Mouse (Mus musculus) liver, embryonic 14.5 days (tissue): ENCODE data around the gene Pnmal1. TPM values are rescaled to one million over a fixed set of nuclear protein-coding genes. Genes with fewer than 3 reads are reported as not detected.

Source experiments
- ATAC-seq: fragments of 200-750 bp; cut with Nextera tagmentation; 2 replicates; pipeline ENCODE4 v1.8.0; 2017; ENCODE audit warnings: moderate number of reproducible peaks, mild to moderate bottlenecking, moderate library complexity; ENCODE audit not compliant: insufficient read depth
- DNase-seq, 3 experiments: peaks; one replicate each; pipeline ENCODE4 v3.0.0-alpha.2; 2012 to 2013; ENCODE audit warnings: low read depth in 3 of 3, low spot score in 3 of 3
- H3K27ac ChIP-seq: fragments of 300-500 bp; sonication (generic); 2 replicates; pipeline ENCODE4 v1.5.1; 2014; ENCODE audit warnings: moderate library complexity, mild to moderate bottlenecking, control low read depth, inconsistent platforms
- H3K27me3 ChIP-seq: fragments of 300-500 bp; sonication (generic); 2 replicates; pipeline ENCODE4 v1.6.1; 2014; ENCODE audit warnings: mild to moderate bottlenecking, low read length, moderate library complexity; ENCODE audit not compliant: control insufficient read depth, insufficient read depth
- H3K36me3 ChIP-seq: fragments of 300-500 bp; sonication (generic); replicated peaks from 2 replicates; pipeline ENCODE4 v1.6.1; 2014; ENCODE audit warnings: low read depth; ENCODE audit not compliant: control insufficient read depth, insufficient read depth
- H3K4me1 ChIP-seq, 2 experiments: fragments of 200-500 bp in 1 of 2; fragments of 300-500 bp in 1 of 2; sonication (generic) in 1 of 2; replicated peaks; 2 replicates each; pipeline ENCODE4 v1.6.1; 2012 to 2014; ENCODE audit warnings: antibody characterized with exemption in 1 of 2, inconsistent platforms in 1 of 2, low read length in 1 of 2; ENCODE audit not compliant: control insufficient read depth in 2 of 2, insufficient read depth in 2 of 2
- H3K4me2 ChIP-seq: fragments of 300-500 bp; sonication (generic); 2 replicates; pipeline ENCODE4 v1.6.1; 2014; ENCODE audit warnings: low read depth, mild to moderate bottlenecking, control low read depth, moderate library complexity
- H3K4me3 ChIP-seq, 2 experiments: fragments of 200-500 bp in 1 of 2; fragments of 300-500 bp in 1 of 2; sonication (generic) in 1 of 2; 2 replicates each; pipeline ENCODE4 v1.5.1; 2012 to 2014; ENCODE audit warnings: low read depth in 2 of 2, low read length in 2 of 2, mild to moderate bottlenecking in 2 of 2, control low read depth in 1 of 2, inconsistent platforms in 1 of 2, moderate library complexity in 1 of 2; ENCODE audit not compliant: insufficient read depth in 1 of 2
- H3K9ac ChIP-seq: fragments of 300-500 bp; sonication (generic); replicated peaks from 2 replicates; pipeline ENCODE4 v1.6.1; 2014; ENCODE audit warnings: mild to moderate bottlenecking, control low read depth, moderate library complexity
- H3K9me3 ChIP-seq: fragments of 300-500 bp; sonication (generic); 2 replicates; pipeline ENCODE4 v1.6.1; 2016; ENCODE audit warnings: low read length, mixed read lengths; ENCODE audit not compliant: control insufficient read depth
- CTCF ChIP-seq: IDR thresholded peaks from 2 replicates; pipeline ENCODE4 v1.5.1; 2016; ENCODE audit warnings: antibody characterized with exemption, low read depth, control low read depth
- EP300 ChIP-seq: IDR thresholded peaks from 2 replicates; pipeline ENCODE4 v1.6.1; 2016; ENCODE audit warnings: antibody characterized with exemption, low read depth
- WGBS: fragments of 180-500 bp; shearing (Covaris S2); extraction: QIAGEN DNeasy Blood & Tissue Kit; methylation state at CpG from one replicate; pipeline ENCODE4 v1.1.7; 2014; ENCODE audit not compliant: insufficient replicate concordance; 5-methylcytosine and 5-hydroxymethylcytosine counted together
- polyA plus RNA-seq, 2 experiments: library from polyadenylated mRNA; depleted of rRNA in 1 of 2; stranded (reverse) in 1 of 2; unstranded in 1 of 2; fragments of >200 nt; fragmentation: Nextera tagmentation in 1 of 2; extraction: Ambion mirVana in 1 of 2; gene quantifications; 2 replicates each; pipeline versions ENCODE4 v1.2.1 to v1.2.3; 2012 to 2014

Pnmal1 gene
- 0.01 and 0.03 TPM in 2 replicates for polyA plus RNA-seq (2012; rRNA removed)
- polyA plus RNA-seq (2014; fragmentation: Nextera tagmentation; extraction: Ambion mirVana) = 0.03 TPM in 1 of 2 replicates, not detected in the other

GRCm38 (mm10) chr7:16959539-16960187, at the start of gene Pnmal1:
Gene Pnmal1 (plus strand): TSS chr7:16959679.
- no peak within 1 kb of the TSS for H3K27ac ChIP-seq
- no peak within 1 kb of the TSS for H3K4me2 ChIP-seq
- H3K36me3 ChIP-seq = no peaks in the 10 kb centered on the region
- H3K9ac ChIP-seq = no peak within 1 kb of the TSS
- DNase-seq (no peak), ATAC-seq (no peak)
- H3K4me1 ChIP-seq = no peaks in the 10 kb centered on the region
- H3K9me3 ChIP-seq = no peaks in the 10 kb centered on the region
- H3K27me3 ChIP-seq = 0 out of 2 replicates have a peak, but pooled peaks cover 2% of the 10 kb centered on the region
- WGBS = 31% methylated on average over 17 of the region's 17 CpGs
- TF ChIP-seq CTCF = no peak
- TF ChIP-seq EP300 = no peak
- H3K4me3 ChIP-seq = no peak within 1 kb of the TSS

GRCm38 (mm10) chr7:16909909-16910308, 49.6 kb upstream of the Pnmal1 start:
- Histone ChIP-seq H3K4me1 (peaks cover 0 to 8% of the 10 kb centered on the region in 2 experiments; a peak in 3 of 4 replicates), H3K4me3 (no peak overlapping the region), H3K27me3 (no peaks in the 10 kb centered on the region; the same call in 1 of the 2 replicates), H3K9ac (no peak overlapping the region), H3K4me2 (no peak overlapping the region), H3K9me3 (no peaks in the 10 kb centered on the region), H3K36me3 (peaks cover 6% of the 10 kb centered on the region), H3K27ac (no peak overlapping the region)
- ATAC-seq = no peak
- no peak for DNase-seq
- TF ChIP-seq EP300 = no peak
- no peak for TF ChIP-seq CTCF
- 14% methylated on average over 10 of the region's 10 CpGs for WGBS

GRCm38 (mm10) chr7:16911904-16912303, 47.6 kb upstream of the Pnmal1 start:
- 80% methylated on average over 3 of the region's 3 CpGs for WGBS
- Histone ChIP-seq H3K27me3 (no peaks in the 10 kb centered on the region; the same call in 1 of the 2 replicates), H3K4me2 (no peak overlapping the region), H3K27ac (no peak overlapping the region), H3K4me3 (no peak overlapping the region), H3K36me3 (peaks cover 20% of the 10 kb centered on the region), H3K4me1 (no peaks in the 10 kb centered on the region), H3K9ac (no peak overlapping the region), H3K9me3 (no peaks in the 10 kb centered on the region)
- TF ChIP-seq EP300 (no peak), CTCF (no peak)
- no peak for ATAC-seq
- no peak for DNase-seq

GRCm38 (mm10) chr7:16912360-16912759, 47.1 kb upstream of the Pnmal1 start:
- Histone ChIP-seq H3K9me3 (no peaks in the 10 kb centered on the region), H3K27me3 (no peaks in the 10 kb centered on the region; the same call in 1 of the 2 replicates), H3K4me2 (no peak overlapping the region), H3K4me1 (no peaks in the 10 kb centered on the region), H3K4me3 (no peak overlapping the region), H3K36me3 (peaks cover 25% of the 10 kb centered on the region), H3K9ac (no peak overlapping the region), H3K27ac (no peak overlapping the region)
- WGBS = 73% methylated on average over 6 of the region's 6 CpGs
- ATAC-seq (no peak), DNase-seq (no peak)
- TF ChIP-seq EP300 (no peak), CTCF (no peak)

- Histone ChIP-seq H3K4me3 (no peak overlapping the region), H3K9me3 (no peaks in the 10 kb centered on the region), H3K9ac (no peak overlapping the region), H3K27ac (no peak overlapping the region), H3K27me3 (no peaks in the 10 kb centered on the region), H3K4me1 (no peaks in the 10 kb centered on the region), H3K4me2 (no peak overlapping the region), H3K36me3 (peaks cover 37% of the 10 kb centered on the region)
- ATAC-seq = peak; percentile 60
- WGBS = 29% methylated on average over 10 of the region's 10 CpGs
- TF ChIP-seq CTCF (peak; percentile 95), EP300 (no peak)
- DNase-seq = no peak
These were observed 45.5 kb upstream of the Pnmal1 start for GRCm38 (mm10) chr7:16913806-16914452.
